ENCODE assay signal across 15 mouse cellular contexts in genomic region chr9:109040906-109041305, GRCm38 (mm10). TPM values are rescaled to one million over a fixed set of nuclear protein-coding genes. Genes with fewer than 3 reads are reported as not detected.
DNase-seq lines count a peak whose midpoint lies in the region; ATAC-seq lines count a peak whose summit lies in the region.
"Had no signal": no experiment of that assay in that cellular context is flagged by ENCODE, and none has a peak within 500 bp of the region (broad histone marks: within the 10 kb centered on the region; RNA-seq: fewer than 3 reads in every experiment).

No protein-coding gene starts in this region.

- no peaks in the 10 kb centered on the region for H3K9me3 ChIP-seq in embryonic facial prominence, embryonic 13.5 days
- no peaks in the 10 kb centered on the region for H3K9me3 ChIP-seq in lung, embryonic 15.5 days

- H3K4me1 ChIP-seq in embryonic facial prominence, embryonic 13.5 days: peaks cover 29% of the 10 kb centered on the region
- peaks cover 30% of the 10 kb centered on the region for H3K4me1 ChIP-seq in lung, embryonic 15.5 days

- DNase-seq in heart, adult 11 months: peak; percentile 84
- no peak for DNase-seq in heart, adult 8-10 months (ENCODE audit: low spot score)
- DNase-seq in kidney, adult 8-10 months: peak; percentile 25 to 55
- DNase-seq in thymus, postnatal 14 days: no peak
- DNase-seq in right cerebral cortex, postnatal 4 days: no peak
- DNase-seq in thymus, postnatal 10 days (ENCODE audit: low spot score in 2 of 2): no peak
- DNase-seq: adrenal gland, postnatal 14 days; cerebellum, adult 8-10 months; retina, postnatal 1 day; thymus, adult 18-20 months had no signal

- no peak for ATAC-seq in embryonic facial prominence, embryonic 13.5 days (ENCODE audit: insufficient number of reproducible peaks, insufficient read depth, low FRiP score, low TSS enrichment, low read depth)
- ATAC-seq in lung, embryonic 15.5 days (ENCODE audit: borderline replicate concordance, extremely low read depth, low FRiP score, low TSS enrichment): peak; percentile 62

- no peak overlapping the region for H3K27ac ChIP-seq in embryonic facial prominence, embryonic 13.5 days
- peak overlapping the region; percentile 51 for H3K27ac ChIP-seq in lung, embryonic 15.5 days
- H3K27ac ChIP-seq: layer of hippocampus, adult 2 months; liver, embryonic 14.5 days had no signal

- no peaks in the 10 kb centered on the region for H3K27me3 ChIP-seq in embryonic facial prominence, embryonic 13.5 days
- no peaks in the 10 kb centered on the region for H3K27me3 ChIP-seq in lung, embryonic 15.5 days

- peak overlapping the region; percentile 46; the same call in 1 of the 2 replicates for H3K9ac ChIP-seq in embryonic facial prominence, embryonic 13.5 days
- 0 out of 2 replicates have a peak overlapping the region, but pooled peaks have one; percentile 22 for H3K9ac ChIP-seq in lung, embryonic 15.5 days
- H3K9ac ChIP-seq: liver, embryonic 14.5 days had no signal

- H3K4me2 ChIP-seq in embryonic facial prominence, embryonic 13.5 days: no peak overlapping the region
- H3K4me2 ChIP-seq in lung, embryonic 15.5 days: peak overlapping the region; percentile 66

- 57% methylated on average over 6 of the region's 6 CpGs for WGBS in embryonic facial prominence, embryonic 13.5 days
- WGBS in lung, embryonic 15.5 days: 45% methylated on average over 6 of the region's 6 CpGs

- H3K4me3 ChIP-seq in embryonic facial prominence, embryonic 13.5 days: no peak overlapping the region
- H3K4me3 ChIP-seq in lung, embryonic 15.5 days: no peak overlapping the region
- H3K4me3 ChIP-seq: layer of hippocampus, adult 2 months; myocyte had no signal

- H3K36me3 ChIP-seq in embryonic facial prominence, embryonic 13.5 days: peaks cover 3% of the 10 kb centered on the region; the same call in 1 of the 2 replicates
- peaks cover 3% of the 10 kb centered on the region; the same call in 1 of the 2 replicates for H3K36me3 ChIP-seq in lung, embryonic 15.5 days

RNA-seq across cellular contexts. Expression of gene Shisa5, which starts 2.5 kb away (rescaled TPM):
- total RNA-seq in heart, adult 8-10 months (2022): 10 to 100 TPM; 30.1 to 36.9 (median 33.7) TPM
- polyA plus RNA-seq in embryonic facial prominence, embryonic 13.5 days (2015; fragmentation: Nextera tagmentation; extraction: Ambion mirVana): 65.4 and 76.0 TPM in 2 replicates
- polyA plus RNA-seq in lung, embryonic 15.5 days (2015; fragmentation: Nextera tagmentation; extraction: Ambion mirVana): 83.2 and 98.3 TPM in 2 replicates

RNA-seq across cellular contexts. Expression of gene Trex1, which starts 18.6 kb away (rescaled TPM):
- 10 to 100 TPM; 16.3 to 19.2 (median 17.6) TPM for total RNA-seq in heart, adult 8-10 months (2022)
- polyA plus RNA-seq in embryonic facial prominence, embryonic 13.5 days (2015; fragmentation: Nextera tagmentation; extraction: Ambion mirVana): 13.3 and 13.7 TPM in 2 replicates
- 12.7 and 14.0 TPM in 2 replicates for polyA plus RNA-seq in lung, embryonic 15.5 days (2015; fragmentation: Nextera tagmentation; extraction: Ambion mirVana)

RNA-seq across cellular contexts. Expression of gene Atrip, which starts 33.0 kb away (rescaled TPM):
- 1 to 10 TPM; 8.1 to 9.4 (median 8.5) TPM for total RNA-seq in heart, adult 8-10 months (2022)
- 26.8 and 29.6 TPM in 2 replicates for polyA plus RNA-seq in embryonic facial prominence, embryonic 13.5 days (2015; fragmentation: Nextera tagmentation; extraction: Ambion mirVana)
- polyA plus RNA-seq in lung, embryonic 15.5 days (2015; fragmentation: Nextera tagmentation; extraction: Ambion mirVana): 26.4 and 27.0 TPM in 2 replicates

RNA-seq across cellular contexts. Expression of gene Ccdc51, which starts 41.4 kb away (rescaled TPM):
- 10 to 100 TPM; 10.5 to 13.4 (median 12.7) TPM for total RNA-seq in heart, adult 8-10 months (2022)
- polyA plus RNA-seq in embryonic facial prominence, embryonic 13.5 days (2015; fragmentation: Nextera tagmentation; extraction: Ambion mirVana): 14.1 and 14.6 TPM in 2 replicates
- polyA plus RNA-seq in lung, embryonic 15.5 days (2015; fragmentation: Nextera tagmentation; extraction: Ambion mirVana): 11.2 and 11.5 TPM in 2 replicates

RNA-seq across cellular contexts. Expression of gene Tma7, which starts 41.5 kb away (rescaled TPM):
- 100 to 1,000 TPM; 220 to 257 (median 236) TPM for total RNA-seq in heart, adult 8-10 months (2022)
- 686 and 706 TPM in 2 replicates for polyA plus RNA-seq in embryonic facial prominence, embryonic 13.5 days (2015; fragmentation: Nextera tagmentation; extraction: Ambion mirVana)
- polyA plus RNA-seq in lung, embryonic 15.5 days (2015; fragmentation: Nextera tagmentation; extraction: Ambion mirVana): 519 and 556 TPM in 2 replicates

Comparison
In these comparisons a context has a peak if more than half of its experiments do, and no peak if none do; other contexts are left out.
1. DNase-seq: peak in heart, adult 11 months (single experiment) and kidney, adult 8-10 months (2 of 2); none in heart, adult 8-10 months (single experiment), thymus, postnatal 14 days (single experiment), right cerebral cortex, postnatal 4 days (single experiment) and thymus, postnatal 10 days (0 of 2).